Mouse (Mus musculus) liver, adult 2 months (tissue): ENCODE data around the gene Rpl4.
"Not testable (repeated sequence)": the region's sequence is repeated elsewhere in the genome, so short reads cannot be mapped to it uniquely, and the experiment has no call there.

Experiments
- CTCF ChIP-seq: fragments of 200-500 bp; IDR thresholded peaks from 2 replicates; pipeline ENCODE4 v1.5.1; 2011; ENCODE audit warnings: low read depth, low read length, control low read depth
- POLR2A ChIP-seq: fragments of 200-500 bp; IDR thresholded peaks from 2 replicates; pipeline ENCODE4 v1.6.1; 2011; ENCODE audit warnings: low read length, control low read depth; ENCODE audit not compliant: insufficient read depth; ENCODE audit errors: extremely low read depth

GRCm38 (mm10) chr9:64124846-64125245 lies 48.3 kb upstream of the Rpl4 start:
- not testable (repeated sequence) for TF ChIP-seq POLR2A, CTCF
